Mouse (Mus musculus) stomach, postnatal 0 days (tissue): Measurements from ENCODE around the gene Ano8. TPM values are rescaled to one million over a fixed set of nuclear protein-coding genes. Genes with fewer than 3 reads are reported as not detected.
"Not testable (repeated sequence)": the region's sequence is repeated elsewhere in the genome, so short reads cannot be mapped to it uniquely, and the experiment has no call there.

Experiments used
- ATAC-seq: fragments of 200-750 bp; cut with Nextera tagmentation; 2 replicates; pipeline ENCODE4 v1.8.0; 2017; ENCODE audit not compliant: low FRiP score, low TSS enrichment
- DNase-seq: peaks from one replicate; pipeline ENCODE4 v3.0.0-alpha.2; 2016; ENCODE audit warnings: low spot score
- H3K27ac ChIP-seq: fragments of 300-500 bp; sonication (generic); replicated peaks from 2 replicates; pipeline ENCODE4 v1.5.1; 2014; ENCODE audit warnings: mild to moderate bottlenecking, control low read depth
- H3K27me3 ChIP-seq: fragments of 300-500 bp; sonication (generic); 2 replicates; pipeline ENCODE4 v1.6.1; 2014; ENCODE audit warnings: low read length; ENCODE audit not compliant: control insufficient read depth, insufficient read depth
- H3K36me3 ChIP-seq: fragments of 300-500 bp; sonication (generic); 2 replicates; pipeline ENCODE4 v1.6.1; 2014; ENCODE audit warnings: low read length, mixed read lengths; ENCODE audit not compliant: control insufficient read depth, insufficient read depth
- H3K4me1 ChIP-seq: fragments of 300-500 bp; sonication (generic); replicated peaks from 2 replicates; pipeline ENCODE4 v1.6.1; 2014; ENCODE audit warnings: antibody characterized with exemption; ENCODE audit not compliant: control insufficient read depth, insufficient read depth
- H3K4me2 ChIP-seq: fragments of 300-500 bp; sonication (generic); replicated peaks from 2 replicates; pipeline ENCODE4 v1.6.1; 2014; ENCODE audit warnings: low read depth, mild to moderate bottlenecking, control low read depth, moderate library complexity
- H3K4me3 ChIP-seq: fragments of 300-500 bp; sonication (generic); 2 replicates; pipeline ENCODE4 v1.5.1; 2014; ENCODE audit warnings: low read depth, low read length, control low read depth
- H3K9ac ChIP-seq: fragments of 300-500 bp; sonication (generic); 2 replicates; pipeline ENCODE4 v1.6.1; 2014; ENCODE audit warnings: mild to moderate bottlenecking, low read length, control low read depth, mixed read lengths
- H3K9me3 ChIP-seq: fragments of 300-500 bp; sonication (generic); 2 replicates; pipeline ENCODE4 v1.6.1; 2016; ENCODE audit warnings: low read length; ENCODE audit not compliant: control insufficient read depth
- CTCF ChIP-seq: IDR thresholded peaks from 2 replicates; pipeline ENCODE4 v1.5.1; 2016; ENCODE audit warnings: antibody characterized with exemption, low read depth, mild to moderate bottlenecking, moderate library complexity
- EP300 ChIP-seq: optimal IDR thresholded peaks from 2 replicates; pipeline ENCODE3; 2016; ENCODE audit warnings: antibody characterized with exemption
- WGBS: fragments of 180-500 bp; shearing (Covaris S2); extraction: QIAGEN DNeasy Blood & Tissue Kit; methylation state at CpG from one replicate; pipeline ENCODE4 v1.1.7; 2014; 5-methylcytosine and 5-hydroxymethylcytosine counted together
- polyA plus RNA-seq: library from polyadenylated mRNA; unstranded; fragments of >200 nt; fragmentation: Nextera tagmentation; extraction: Ambion mirVana; gene quantifications from 2 replicates; pipeline ENCODE4 v1.2.1, GENCODE M21; 2015

The Ano8 gene
- polyA plus RNA-seq, 1 experiment from 2014 or later: 0.68 TPM

DNA sequence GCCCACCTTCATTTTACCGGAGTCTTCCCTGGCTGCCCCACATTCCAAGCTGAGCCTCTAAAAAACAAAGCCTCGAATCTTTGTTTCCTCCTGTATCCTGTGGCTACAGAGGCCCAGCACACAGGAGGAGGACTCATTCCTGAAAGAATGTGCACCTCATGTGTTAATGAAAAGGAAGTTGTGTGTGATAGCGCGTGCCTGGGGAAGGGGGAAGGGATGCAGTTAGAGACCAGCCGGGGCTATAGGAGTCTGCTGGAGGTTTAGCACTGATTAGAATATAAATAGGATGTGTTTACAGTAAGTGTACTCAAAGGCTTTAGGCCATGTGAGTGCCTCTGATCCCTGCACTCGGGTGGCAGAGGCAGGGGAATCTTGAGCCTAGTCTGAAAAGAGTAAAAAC lies 40.5 kb upstream of the Ano8 start:
- 26% methylated on average over 6 of the region's 6 CpGs for WGBS
- Histone ChIP-seq H3K9me3 (no peaks in the 10 kb centered on the region), H3K4me3 (no peak overlapping the region), H3K4me1 (0 out of 2 replicates have a peak, but pooled peaks cover 2% of the 10 kb centered on the region), H3K9ac (no peak overlapping the region), H3K27me3 (no peaks in the 10 kb centered on the region), H3K27ac (peak overlapping the region; percentile 61; the same call in 1 of the 2 replicates), H3K4me2 (no peak overlapping the region), H3K36me3 (no peaks in the 10 kb centered on the region)
- DNase-seq: no peak
- no peak for ATAC-seq
- no peak for TF ChIP-seq CTCF
- TF ChIP-seq EP300: no peak

DNA sequence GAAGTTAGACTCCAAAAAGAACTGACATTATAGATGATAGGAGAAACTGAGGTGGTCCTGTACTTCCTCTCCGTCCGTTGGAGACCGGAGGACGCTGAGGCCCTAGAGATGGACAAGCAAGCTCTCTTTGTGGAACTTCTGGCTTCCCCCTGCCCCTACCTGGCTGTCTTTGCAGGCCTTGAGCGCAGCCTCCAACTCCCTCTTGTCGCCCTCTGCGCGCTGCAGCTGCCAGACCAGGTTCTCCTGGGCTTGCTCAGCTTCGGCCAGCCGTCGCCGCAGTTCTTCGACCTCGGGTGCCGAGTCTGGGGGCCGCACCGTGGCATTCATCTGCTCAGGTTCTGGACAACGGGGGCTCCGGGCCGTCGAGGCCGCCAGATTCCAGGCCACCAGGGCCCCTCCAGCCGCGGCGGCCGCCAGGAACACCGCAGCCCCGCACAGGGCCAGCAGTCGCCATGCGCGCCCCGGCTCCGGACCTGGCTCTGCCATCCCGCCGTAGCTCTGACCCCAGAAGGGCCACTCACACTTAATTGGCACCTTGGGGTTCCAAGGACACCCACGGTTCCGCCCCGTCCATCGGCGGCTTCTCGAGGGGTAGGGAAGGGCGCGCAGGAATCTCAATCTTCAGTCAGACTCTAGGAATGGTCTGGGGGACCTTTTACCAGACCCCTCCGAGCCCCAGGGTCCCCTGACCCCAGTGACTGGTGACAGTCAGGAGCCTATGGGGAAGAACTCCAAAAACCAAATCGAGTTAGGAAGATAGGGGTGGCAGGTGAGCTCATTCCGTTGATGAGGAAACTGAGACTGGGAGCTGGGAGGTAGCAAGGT lies 39.7 kb upstream of the Ano8 start, which contains the start of gene Ccdc194:
Ccdc194 (minus strand) TSS at position 486 of the 825 bp plus-strand sequence.
- no peak within 1 kb of the TSS for H3K4me3 ChIP-seq
- no peak for ATAC-seq
- H3K36me3 ChIP-seq: no peaks in the 10 kb centered on the region
- 26% methylated on average over 45 of the region's 46 CpGs for whole genome bisulfite sequencing
- TF ChIP-seq EP300 (no peak), CTCF (no peak)
- H3K4me1 ChIP-seq: 0 out of 2 replicates have a peak, but pooled peaks cover 2% of the 10 kb centered on the region
- no peak within 1 kb of the TSS for H3K4me2 ChIP-seq
- no peaks in the 10 kb centered on the region for H3K9me3 ChIP-seq
- H3K27ac ChIP-seq: peak within 1 kb of the TSS; percentile 61; the same call in 1 of the 2 replicates
- 0 out of 2 replicates have a peak within 1 kb of the TSS, but pooled peaks have one; percentile 2 for H3K9ac ChIP-seq
- no peak for DNase-seq
- H3K27me3 ChIP-seq: no peaks in the 10 kb centered on the region

DNA sequence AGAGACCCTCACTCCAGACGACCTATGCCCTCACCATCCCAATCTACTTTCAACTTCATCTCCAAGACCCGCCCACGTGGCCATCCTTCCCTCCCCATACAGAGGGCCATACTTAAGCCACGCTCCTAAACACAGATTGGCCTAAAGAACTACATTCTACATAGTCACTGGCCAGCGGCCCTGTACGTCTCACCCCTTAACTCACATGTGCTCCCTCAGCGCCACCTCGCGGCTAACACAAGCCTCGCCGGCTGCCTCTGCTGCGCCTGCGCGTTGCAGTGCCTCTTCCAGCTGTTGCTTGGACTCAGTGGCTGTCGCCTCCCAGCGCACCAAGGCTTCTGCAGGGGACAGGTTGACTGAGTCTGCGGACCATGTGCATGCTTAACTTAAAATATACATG lies 35.9 kb upstream of the Ano8 start:
- DNase-seq: peak; percentile 96
- Histone ChIP-seq H3K4me1 (no peaks in the 10 kb centered on the region), H3K4me2 (0 out of 2 replicates have a peak overlapping the region, but pooled peaks have one; percentile 8), H3K4me3 (no peak overlapping the region), H3K9me3 (no peaks in the 10 kb centered on the region), H3K36me3 (no peaks in the 10 kb centered on the region), H3K27ac (no peak overlapping the region), H3K27me3 (no peaks in the 10 kb centered on the region), H3K9ac (no peak overlapping the region)
- ATAC-seq: peak; percentile 95
- TF ChIP-seq EP300: no peak
- peak; percentile 99 for TF ChIP-seq CTCF
- WGBS: 4% methylated on average over 17 of the region's 17 CpGs

DNA sequence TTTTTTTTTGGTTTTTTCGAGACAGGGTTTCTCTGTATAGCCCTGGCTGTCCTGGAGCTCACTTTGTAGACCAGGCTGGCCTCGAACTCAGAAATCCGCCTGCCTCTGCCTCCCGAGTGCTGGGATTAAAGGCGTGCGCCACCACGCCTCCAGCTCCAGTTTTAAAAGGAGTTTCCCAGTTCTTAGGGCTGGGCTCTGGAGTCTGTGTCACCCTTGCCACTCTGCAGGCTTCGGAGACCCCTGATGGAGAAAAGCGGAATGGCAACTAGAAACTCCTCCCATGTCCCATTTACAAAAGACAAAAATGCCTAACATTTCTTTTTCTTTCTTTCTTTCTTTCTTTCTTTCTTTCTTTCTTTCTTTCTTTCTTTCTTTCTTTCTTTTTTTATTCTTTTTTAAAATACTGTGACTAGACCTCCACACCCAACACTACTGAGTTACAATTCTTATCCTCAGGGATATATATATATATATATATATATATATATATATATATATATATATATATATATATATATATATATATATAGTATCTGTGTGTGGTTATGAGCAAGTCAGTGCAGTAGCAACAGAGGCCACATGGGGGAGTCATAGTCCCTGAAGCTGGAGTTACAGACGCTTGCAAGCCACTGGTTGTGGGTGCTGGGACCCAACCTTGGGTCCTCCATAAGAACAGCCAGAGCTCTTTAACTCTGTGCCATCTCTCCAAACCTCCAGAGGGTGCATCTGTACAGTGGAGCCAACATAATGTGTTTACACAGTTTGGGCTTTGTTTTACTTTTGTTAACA lies 33.5 kb upstream of the Ano8 start:
- peak; percentile 71 for DNase-seq
- not testable (repeated sequence) for H3K27me3 ChIP-seq, H3K9ac ChIP-seq, H3K27ac ChIP-seq, ATAC-seq, H3K4me1 ChIP-seq, H3K4me2 ChIP-seq, H3K36me3 ChIP-seq, H3K4me3 ChIP-seq, H3K9me3 ChIP-seq
- peak; percentile 75 for TF ChIP-seq CTCF
- 36% methylated on average over 9 of the region's 10 CpGs for WGBS

DNA sequence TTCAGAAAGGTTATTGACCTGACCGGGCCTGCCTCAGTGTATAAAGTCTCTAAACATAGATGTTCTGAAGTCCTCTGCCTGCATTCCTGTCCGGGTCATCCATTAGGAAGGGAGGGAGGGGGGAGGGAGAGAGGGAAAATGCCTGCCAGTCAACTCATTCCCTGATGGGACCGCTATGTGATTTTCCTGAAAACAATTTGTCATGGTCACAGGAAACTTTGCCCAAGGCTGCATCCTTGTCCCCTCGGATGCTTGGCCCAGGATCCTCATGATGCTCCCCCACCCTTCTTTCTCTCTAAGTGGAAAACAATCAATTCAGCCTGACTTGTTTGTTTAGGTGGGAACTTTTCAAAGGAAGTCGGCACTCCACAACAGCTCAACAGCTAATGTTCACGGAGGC lies 31.0 kb upstream of the Ano8 start:
- DNase-seq: no peak

DNA sequence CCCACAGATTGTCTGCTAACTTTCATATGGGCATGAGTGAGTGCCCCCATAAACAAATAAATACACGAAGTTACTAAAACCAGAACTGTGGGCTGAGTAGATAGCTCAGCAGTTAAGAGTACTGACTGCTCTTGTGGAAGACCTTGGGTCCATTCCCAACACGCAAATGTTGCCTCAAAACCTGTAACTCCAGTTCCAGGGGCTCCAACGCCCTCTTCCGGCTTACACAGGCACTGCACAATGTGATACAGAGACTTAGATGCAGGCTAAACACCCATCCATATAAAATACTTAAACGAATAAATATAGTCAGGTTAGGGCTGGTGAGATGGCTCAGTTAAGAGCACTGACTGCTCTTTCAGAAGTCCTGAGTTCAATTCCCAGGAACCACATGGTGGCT lies 29.3 kb upstream of the Ano8 start:
- ATAC-seq (no peak), DNase-seq (no peak)
- Histone ChIP-seq H3K27ac (no peak overlapping the region), H3K27me3 (no peaks in the 10 kb centered on the region), H3K36me3 (no peaks in the 10 kb centered on the region), H3K4me2 (no peak overlapping the region), H3K4me1 (no peaks in the 10 kb centered on the region), H3K9me3 (no peaks in the 10 kb centered on the region), H3K4me3 (no peak overlapping the region), H3K9ac (no peak overlapping the region)
- TF ChIP-seq EP300: no peak
- peak; percentile 28 for TF ChIP-seq CTCF
- WGBS: 63% methylated on average over 5 of the region's 5 CpGs

More for the DNA sequence above, 31.0 kb upstream of the Ano8 start:
- H3K4me1 ChIP-seq: no peaks in the 10 kb centered on the region
- H3K27me3 ChIP-seq: no peaks in the 10 kb centered on the region
- WGBS: 6% methylated on average over 6 of the region's 6 CpGs
- ATAC-seq: no peak
- H3K9me3 ChIP-seq: no peaks in the 10 kb centered on the region
- H3K27ac ChIP-seq: no peak overlapping the region
- no peak overlapping the region for H3K4me2 ChIP-seq
- TF ChIP-seq EP300: no peak
- no peak for TF ChIP-seq CTCF
- H3K36me3 ChIP-seq: no peaks in the 10 kb centered on the region
- H3K9ac ChIP-seq: no peak overlapping the region
- H3K4me3 ChIP-seq: no peak overlapping the region
